Mouse (Mus musculus) lung, postnatal 0 days (tissue): ENCODE data around the gene Amdhd2. TPM values are rescaled to one million over a fixed set of nuclear protein-coding genes. Genes with fewer than 3 reads are reported as not detected.

Experiments
- ATAC-seq: fragments of 200-750 bp; cut with Nextera tagmentation; 2 replicates; pipeline ENCODE4 v1.8.0; 2017; ENCODE audit warnings: moderate library complexity
- DNase-seq: peaks from one replicate; pipeline ENCODE4 v3.0.0-alpha.2; 2016; ENCODE audit warnings: low spot score
- H3K27ac ChIP-seq: fragments of 300-500 bp; sonication (generic); 2 replicates; pipeline ENCODE4 v1.5.1; 2014; ENCODE audit warnings: antibody characterized with exemption, mild to moderate bottlenecking, low read length, mixed read lengths
- H3K27me3 ChIP-seq: fragments of 300-500 bp; sonication (generic); replicated peaks from 2 replicates; pipeline ENCODE4 v1.6.1; 2014; ENCODE audit warnings: low read length, mixed read lengths; ENCODE audit not compliant: insufficient read depth
- H3K36me3 ChIP-seq: fragments of 300-500 bp; sonication (generic); 2 replicates; pipeline ENCODE4 v1.6.1; 2014; ENCODE audit warnings: low read length, mixed read lengths; ENCODE audit not compliant: insufficient read depth
- H3K4me1 ChIP-seq: fragments of 300-500 bp; sonication (generic); 2 replicates; pipeline ENCODE4 v1.6.1; 2014; ENCODE audit warnings: antibody characterized with exemption, low read depth, low read length, mixed read lengths; ENCODE audit not compliant: insufficient read depth
- H3K4me2 ChIP-seq: fragments of 300-500 bp; sonication (generic); replicated peaks from 2 replicates; pipeline ENCODE4 v1.6.1; 2014; ENCODE audit warnings: low read depth, mild to moderate bottlenecking, low read length, moderate library complexity, mixed read lengths
- H3K4me3 ChIP-seq: fragments of 300-500 bp; sonication (generic); 2 replicates; pipeline ENCODE4 v1.5.1; 2014; ENCODE audit warnings: low read depth, low read length
- H3K9ac ChIP-seq: fragments of 300-500 bp; sonication (generic); replicated peaks from 2 replicates; pipeline ENCODE4 v1.6.1; 2014; ENCODE audit warnings: low read depth, mild to moderate bottlenecking
- H3K9me3 ChIP-seq: fragments of 300-500 bp; sonication (generic); 2 replicates; pipeline ENCODE4 v1.6.1; 2016; ENCODE audit warnings: low read length, mixed read lengths
- CTCF ChIP-seq: IDR thresholded peaks from 2 replicates; pipeline ENCODE4 v1.5.1; 2016; ENCODE audit warnings: antibody characterized with exemption, mild to moderate bottlenecking
- EP300 ChIP-seq: IDR thresholded peaks from 2 replicates; pipeline ENCODE4 v1.6.1; 2016; ENCODE audit warnings: antibody characterized with exemption, mild to moderate bottlenecking, control low read depth
- WGBS: fragments of 180-500 bp; shearing (Covaris S2); extraction: QIAGEN DNeasy Blood & Tissue Kit; methylation state at CpG from one replicate; pipeline ENCODE4 v1.1.7; 2014; 5-methylcytosine and 5-hydroxymethylcytosine counted together
- polyA plus RNA-seq: library from polyadenylated mRNA; unstranded; fragments of >200 nt; fragmentation: Nextera tagmentation; extraction: Ambion mirVana; gene quantifications from 2 replicates; pipeline ENCODE4 v1.2.1, GENCODE M21; 2015

The Amdhd2 gene
- polyA plus RNA-seq, 1 experiment from 2014 or later, result 44.1 TPM

- ATAC-seq (no peak), DNase-seq (no peak)
- no peak overlapping the region for H3K4me3 ChIP-seq
- H3K4me1 ChIP-seq, result no peaks in the 10 kb centered on the region
- no peak overlapping the region for H3K4me2 ChIP-seq
- no peaks in the 10 kb centered on the region for H3K36me3 ChIP-seq
- 67% methylated on average over 8 of the region's 8 CpGs for WGBS
- H3K9me3 ChIP-seq, result no peaks in the 10 kb centered on the region
- H3K27ac ChIP-seq, result no peak overlapping the region
- no peak overlapping the region for H3K9ac ChIP-seq
- H3K27me3 ChIP-seq, result no peaks in the 10 kb centered on the region
- TF ChIP-seq EP300, result no peak
- TF ChIP-seq CTCF, result no peak
Measured at GRCm38 (mm10) chr17:24192848-24193247, 29.3 kb upstream of the Amdhd2 start.

GRCm38 (mm10) chr17:24191481-24191880 is 27.9 kb upstream of the Amdhd2 start:
- 77% methylated on average over 4 of the region's 4 CpGs for WGBS
- Histone ChIP-seq H3K36me3 (no peaks in the 10 kb centered on the region), H3K9ac (no peak overlapping the region), H3K4me2 (no peak overlapping the region), H3K27ac (no peak overlapping the region), H3K27me3 (no peaks in the 10 kb centered on the region), H3K4me3 (no peak overlapping the region), H3K4me1 (no peaks in the 10 kb centered on the region), H3K9me3 (no peaks in the 10 kb centered on the region)
- ATAC-seq (no peak), DNase-seq (no peak)
- TF ChIP-seq CTCF (no peak), EP300 (no peak)

GRCm38 (mm10) chr17:24190934-24191333 is 27.4 kb upstream of the Amdhd2 start:
- Histone ChIP-seq H3K27ac (no peak overlapping the region), H3K4me2 (no peak overlapping the region), H3K4me3 (no peak overlapping the region), H3K9ac (no peak overlapping the region), H3K36me3 (no peaks in the 10 kb centered on the region), H3K9me3 (no peaks in the 10 kb centered on the region), H3K27me3 (no peaks in the 10 kb centered on the region), H3K4me1 (no peaks in the 10 kb centered on the region)
- no peak for ATAC-seq
- TF ChIP-seq CTCF, result no peak
- no peak for TF ChIP-seq EP300
- DNase-seq, result no peak
- WGBS, result 83% methylated on average over 2 of the region's 2 CpGs

GRCm38 (mm10) chr17:24174259-24174658 is 10.7 kb upstream of the Amdhd2 start:
- no peak for DNase-seq
- Histone ChIP-seq H3K27ac (no peak overlapping the region), H3K27me3 (no peaks in the 10 kb centered on the region), H3K4me3 (no peak overlapping the region), H3K4me2 (no peak overlapping the region), H3K9me3 (no peaks in the 10 kb centered on the region), H3K4me1 (no peaks in the 10 kb centered on the region), H3K36me3 (no peaks in the 10 kb centered on the region), H3K9ac (no peak overlapping the region)
- TF ChIP-seq EP300, result no peak
- TF ChIP-seq CTCF, result no peak
- no peak for ATAC-seq
- 63% methylated on average over 3 of the region's 3 CpGs for WGBS

GRCm38 (mm10) chr17:24173423-24173822 is 9.9 kb upstream of the Amdhd2 start:
- H3K4me1 ChIP-seq, result no peaks in the 10 kb centered on the region; the same call in 1 of the 2 replicates
- DNase-seq (peak; percentile 81), ATAC-seq (no peak)
- no peak overlapping the region for H3K27ac ChIP-seq
- no peak for TF ChIP-seq EP300
- TF ChIP-seq CTCF, result peak; percentile 97
- H3K9me3 ChIP-seq, result no peaks in the 10 kb centered on the region
- no peaks in the 10 kb centered on the region for H3K27me3 ChIP-seq
- H3K4me3 ChIP-seq, result no peak overlapping the region
- H3K36me3 ChIP-seq, result no peaks in the 10 kb centered on the region
- no peak overlapping the region for H3K4me2 ChIP-seq
- no peak overlapping the region for H3K9ac ChIP-seq
- WGBS, result 1% methylated on average over 3 of the region's 3 CpGs

- no peak overlapping the region for H3K27ac ChIP-seq
- H3K9me3 ChIP-seq, result no peaks in the 10 kb centered on the region
- no peak overlapping the region for H3K4me2 ChIP-seq
- no peaks in the 10 kb centered on the region for H3K27me3 ChIP-seq
- no peaks in the 10 kb centered on the region for H3K36me3 ChIP-seq
- DNase-seq (peak; percentile 20), ATAC-seq (no peak)
- no peak for TF ChIP-seq CTCF
- H3K4me1 ChIP-seq, result peaks cover 6% of the 10 kb centered on the region; the same call in 1 of the 2 replicates
- H3K4me3 ChIP-seq, result no peak overlapping the region
- H3K9ac ChIP-seq, result no peak overlapping the region
- 82% methylated on average over 4 of the region's 4 CpGs for WGBS
Measured at GRCm38 (mm10) chr17:24171738-24172137, 8.2 kb upstream of the Amdhd2 start.

GRCm38 (mm10) chr17:24170729-24171128 is 7.2 kb upstream of the Amdhd2 start:
- Histone ChIP-seq H3K9me3 (no peaks in the 10 kb centered on the region), H3K4me3 (no peak overlapping the region), H3K4me2 (no peak overlapping the region), H3K27me3 (no peaks in the 10 kb centered on the region), H3K9ac (no peak overlapping the region), H3K4me1 (peaks cover 6% of the 10 kb centered on the region; the same call in 1 of the 2 replicates), H3K36me3 (no peaks in the 10 kb centered on the region), H3K27ac (peak overlapping the region; percentile 45)
- DNase-seq, result peak; percentile 30
- no peak for TF ChIP-seq EP300
- TF ChIP-seq CTCF, result no peak
- no peak for ATAC-seq
- 68% methylated on average over 5 of the region's 5 CpGs for WGBS
